Mouse (Mus musculus) forebrain, embryonic 15.5 days (tissue): Measurements from ENCODE around the gene Hist1h4f. TPM values are rescaled to one million over a fixed set of nuclear protein-coding genes. Genes with fewer than 3 reads are reported as not detected.
A peak's percentile ranks its signal among the peaks of the same experiment; 100 is the strongest.
"Not testable (repeated sequence)": the region's sequence is repeated elsewhere in the genome, so short reads cannot be mapped to it uniquely, and the experiment has no call there.

Experiments used
- ATAC-seq: fragments of 200-750 bp; cut with Nextera tagmentation; replicated peaks from 2 replicates; pipeline ENCODE4 v1.8.0; 2017; ENCODE audit warnings: mild to moderate bottlenecking, moderate TSS enrichment, moderate library complexity
- H3K27ac ChIP-seq: fragments of 300-500 bp; sonication (generic); replicated peaks from 2 replicates; pipeline ENCODE4 v1.5.1; 2015; ENCODE audit warnings: mild to moderate bottlenecking, inconsistent platforms
- H3K27me3 ChIP-seq: fragments of 300-500 bp; sonication (generic); 2 replicates; pipeline ENCODE4 v1.6.1; 2015; ENCODE audit warnings: inconsistent platforms
- H3K36me3 ChIP-seq: fragments of 300-500 bp; sonication (generic); 2 replicates; pipeline ENCODE4 v1.6.1; 2015; ENCODE audit warnings: mild to moderate bottlenecking, inconsistent platforms
- H3K4me1 ChIP-seq: fragments of 300-500 bp; sonication (generic); 2 replicates; pipeline ENCODE4 v1.6.1; 2015; ENCODE audit warnings: inconsistent platforms
- H3K4me2 ChIP-seq: fragments of 300-500 bp; sonication (generic); replicated peaks from 2 replicates; pipeline ENCODE4 v1.6.1; 2015; ENCODE audit warnings: mild to moderate bottlenecking, inconsistent platforms
- H3K4me3 ChIP-seq: fragments of 300-500 bp; sonication (generic); 2 replicates; pipeline ENCODE4 v1.5.1; 2015; ENCODE audit warnings: mild to moderate bottlenecking, inconsistent platforms
- H3K9ac ChIP-seq: fragments of 300-500 bp; sonication (generic); replicated peaks from 2 replicates; pipeline ENCODE4 v1.6.1; 2015; ENCODE audit warnings: mild to moderate bottlenecking, inconsistent platforms
- H3K9me3 ChIP-seq: fragments of 300-500 bp; sonication (generic); 2 replicates; pipeline ENCODE4 v1.6.1; 2016; ENCODE audit warnings: inconsistent platforms
- WGBS: fragments of 180-500 bp; shearing (Covaris S2); methylation state at CpG from one replicate; pipeline ENCODE4 v1.1.7; 2015; ENCODE audit warnings: mixed read lengths; 5-methylcytosine and 5-hydroxymethylcytosine counted together
- polyA plus RNA-seq: library from polyadenylated mRNA; unstranded; fragments of >200 nt; fragmentation: Nextera tagmentation; extraction: Ambion mirVana; gene quantifications from 2 replicates; pipeline ENCODE4 v1.2.1, GENCODE M21; 2015

Hist1h4f gene
- polyA plus RNA-seq, 1 experiment from 2014 or later, result 0.70 TPM

GRCm38 (mm10) chr13:23574546-23575170, 23.2 kb upstream of the Hist1h4f start:
- not testable (repeated sequence) for ATAC-seq, H3K36me3 ChIP-seq, H3K9me3 ChIP-seq, H3K27me3 ChIP-seq
- peak overlapping the region; percentile 50 for H3K4me3 ChIP-seq
- peak overlapping the region; percentile 72 for H3K4me2 ChIP-seq
- H3K27ac ChIP-seq, result peak overlapping the region; percentile 97
- peak overlapping the region; percentile 43; the same call in 1 of the 2 replicates for H3K9ac ChIP-seq
- WGBS, result 0% methylated on average over 13 of the region's 39 CpGs
- H3K4me1 ChIP-seq, result peaks cover 38% of the 10 kb centered on the region

GRCm38 (mm10) chr13:23573898-23574524, 22.6 kb upstream of the Hist1h4f start, which contains the start of the genes Hist1h2bf and Hist1h2ad:
Hist1h2bf (minus strand) TSS chr13:23574196.
Hist1h2ad (plus strand) TSS chr13:23574381.
- H3K27ac ChIP-seq, result peak within 1 kb of the TSS; percentile 97
- peak within 1 kb of the TSS; percentile 69 for H3K9ac ChIP-seq
- H3K36me3 ChIP-seq, H3K27me3 ChIP-seq, H3K9me3 ChIP-seq: not testable (repeated sequence)
- peak within 1 kb of the TSS; percentile 72 for H3K4me2 ChIP-seq
- ATAC-seq, result peak; percentile 93
- H3K4me3 ChIP-seq, result peak within 1 kb of the TSS; percentile 50
- under 1% methylated on average over 40 of the region's 42 CpGs for WGBS
- H3K4me1 ChIP-seq, result peaks cover 38% of the 10 kb centered on the region

- not testable (repeated sequence) for H3K36me3 ChIP-seq, H3K9me3 ChIP-seq, ATAC-seq, H3K27me3 ChIP-seq
- Histone ChIP-seq H3K27ac (peak overlapping the region; percentile 97), H3K4me2 (peak overlapping the region; percentile 64), H3K4me1 (peaks cover 38% of the 10 kb centered on the region), H3K9ac (peak overlapping the region; percentile 69), H3K4me3 (peak overlapping the region; percentile 50)
- WGBS, result 6% methylated on average over 20 of the region's 20 CpGs
Observed at GRCm38 (mm10) chr13:23573034-23573897, 21.8 kb upstream of the Hist1h4f start.

GRCm38 (mm10) chr13:23572218-23573033, 21.0 kb upstream of the Hist1h4f start:
- 37% methylated on average over 2 of the region's 2 CpGs for WGBS
- Histone ChIP-seq H3K4me3 (peak overlapping the region; percentile 50), H3K4me2 (peak overlapping the region; percentile 64), H3K27ac (peak overlapping the region; percentile 97), H3K9me3 (no peaks in the 10 kb centered on the region), H3K9ac (peak overlapping the region; percentile 69), H3K4me1 (peaks cover 38% of the 10 kb centered on the region), H3K27me3 (no peaks in the 10 kb centered on the region), H3K36me3 (no peaks in the 10 kb centered on the region)
- no peak for ATAC-seq

GRCm38 (mm10) chr13:23571504-23572217, 20.2 kb upstream of the Hist1h4f start:
- H3K9me3 ChIP-seq, ATAC-seq, H3K27me3 ChIP-seq, H3K36me3 ChIP-seq: not testable (repeated sequence)
- 0% methylated on average over 20 of the region's 34 CpGs for WGBS
- Histone ChIP-seq H3K4me2 (peak overlapping the region; percentile 64), H3K27ac (peak overlapping the region; percentile 97), H3K4me1 (peaks cover 31% of the 10 kb centered on the region), H3K9ac (peak overlapping the region; percentile 69), H3K4me3 (peak overlapping the region; percentile 50)

GRCm38 (mm10) chr13:23571022-23571503, 19.6 kb upstream of the Hist1h4f start, which contains the start of the genes Hist1h2ae and Hist1h2bg:
Hist1h2ae (minus strand) TSS chr13:23571220.
Hist1h2bg (plus strand) TSS chr13:23571396.
- H3K9me3 ChIP-seq, result no peaks in the 10 kb centered on the region
- peak within 1 kb of the TSS; percentile 64 for H3K4me2 ChIP-seq
- H3K4me3 ChIP-seq, result peak within 1 kb of the TSS; percentile 50
- WGBS, result under 1% methylated on average over 18 of the region's 18 CpGs
- peak within 1 kb of the TSS; percentile 69 for H3K9ac ChIP-seq
- no peaks in the 10 kb centered on the region for H3K36me3 ChIP-seq
- peak; percentile 93 for ATAC-seq
- H3K27me3 ChIP-seq, result no peaks in the 10 kb centered on the region
- peaks cover 25% of the 10 kb centered on the region for H3K4me1 ChIP-seq
- H3K27ac ChIP-seq, result peak within 1 kb of the TSS; percentile 97

- H3K9me3 ChIP-seq, H3K36me3 ChIP-seq, H3K27me3 ChIP-seq: not testable (repeated sequence)
- peak overlapping the region; percentile 50 for H3K4me3 ChIP-seq
- peak overlapping the region; percentile 54 for H3K9ac ChIP-seq
- WGBS, result under 1% methylated on average over 27 of the region's 41 CpGs
- H3K4me2 ChIP-seq, result peak overlapping the region; percentile 64
- H3K4me1 ChIP-seq, result peaks cover 24% of the 10 kb centered on the region
- H3K27ac ChIP-seq, result peak overlapping the region; percentile 97
- peak; percentile 11 for ATAC-seq
Observed at GRCm38 (mm10) chr13:23570261-23571021, 19.0 kb upstream of the Hist1h4f start.

- Histone ChIP-seq H3K4me2 (no peak overlapping the region), H3K9me3 (no peaks in the 10 kb centered on the region), H3K4me3 (no peak overlapping the region), H3K27ac (peak overlapping the region; percentile 97; the same call in 1 of the 2 replicates), H3K9ac (no peak overlapping the region), H3K4me1 (peaks cover 9% of the 10 kb centered on the region; the same call in 1 of the 2 replicates), H3K36me3 (no peaks in the 10 kb centered on the region), H3K27me3 (no peaks in the 10 kb centered on the region)
- no peak for ATAC-seq
- WGBS, result 90% methylated on average over 2 of the region's 2 CpGs
Observed at GRCm38 (mm10) chr13:23564482-23564881, 13.0 kb upstream of the Hist1h4f start.

- Histone ChIP-seq H3K36me3 (no peaks in the 10 kb centered on the region), H3K4me3 (peak overlapping the region; percentile 50), H3K4me2 (peak overlapping the region; percentile 65), H3K9me3 (no peaks in the 10 kb centered on the region), H3K27ac (peak overlapping the region; percentile 97), H3K4me1 (peaks cover 9% of the 10 kb centered on the region; the same call in 1 of the 2 replicates), H3K27me3 (no peaks in the 10 kb centered on the region), H3K9ac (peak overlapping the region; percentile 56)
- peak; percentile 50 for ATAC-seq
- under 1% methylated on average over 18 of the region's 18 CpGs for WGBS
Observed at GRCm38 (mm10) chr13:23562699-23563462, 11.4 kb upstream of the Hist1h4f start.
